In genomic region chr5:72329453-72329852, GRCm38 (mm10) we compare ENCODE assay signal across 15 mouse cellular contexts.
A peak's percentile ranks its signal among the peaks of the same experiment; 100 is the strongest.
DNase-seq lines count a peak whose midpoint lies in the region; ATAC-seq lines count a peak whose summit lies in the region.
"Had no signal": no experiment of that assay in that cellular context is flagged by ENCODE, and none has a peak within 500 bp of the region (broad histone marks: within the 10 kb centered on the region; RNA-seq: fewer than 3 reads in every experiment).

No protein-coding gene starts in this region.

- H3K27me3 ChIP-seq in midbrain, embryonic 11.5 days (ENCODE audit: control insufficient read depth, insufficient read depth, low read length): no peaks in the 10 kb centered on the region
- H3K27me3 ChIP-seq in midbrain, embryonic 10.5 days (ENCODE audit: low read depth, poor library complexity, severe bottlenecking): no peaks in the 10 kb centered on the region
- H3K27me3 ChIP-seq in embryonic facial prominence, embryonic 10.5 days (replicated peaks; ENCODE audit: low read depth, poor library complexity, severe bottlenecking): no peaks in the 10 kb centered on the region
- H3K27me3 ChIP-seq in limb, embryonic 10.5 days (ENCODE audit: low read depth, poor library complexity, severe bottlenecking): no peaks in the 10 kb centered on the region
- H3K27me3 ChIP-seq: heart, embryonic 13.5 days; intestine, embryonic 15.5 days; neural tube, embryonic 13.5 days had no signal

- no peak for DNase-seq in midbrain, embryonic 11.5 days (ENCODE audit: low spot score, missing footprints)
- DNase-seq in midbrain, embryonic 10.5 days (ENCODE audit: low spot score): no peak
- peak; percentile 49 for DNase-seq in embryo, embryonic 10 days (ENCODE audit: low spot score)
- peak; percentile 65 for DNase-seq in embryonic facial prominence, embryonic 10.5 days (ENCODE audit: low spot score)
- DNase-seq in limb, embryonic 10.5 days (ENCODE audit: low spot score): peak; percentile 40
- no peak for DNase-seq in gastrocnemius, postnatal 10 days
- no peak for DNase-seq in kidney, postnatal 25 days
- DNase-seq: adrenal gland, postnatal 14 days; cerebellum, adult 9-11 months had no signal

- H3K27ac ChIP-seq in midbrain, embryonic 11.5 days (ENCODE audit: low read depth, low read length): no peak overlapping the region
- H3K27ac ChIP-seq in midbrain, embryonic 10.5 days (replicated peaks): no peak overlapping the region
- H3K27ac ChIP-seq in embryonic facial prominence, embryonic 10.5 days (replicated peaks): no peak overlapping the region
- H3K27ac ChIP-seq in limb, embryonic 10.5 days: no peak overlapping the region
- H3K27ac ChIP-seq: heart, embryonic 13.5 days; intestine, embryonic 15.5 days; neural tube, embryonic 13.5 days had no signal

- no peaks in the 10 kb centered on the region for H3K36me3 ChIP-seq in midbrain, embryonic 11.5 days (ENCODE audit: control insufficient read depth, insufficient read depth, low read length)
- no peaks in the 10 kb centered on the region for H3K36me3 ChIP-seq in midbrain, embryonic 10.5 days
- no peaks in the 10 kb centered on the region for H3K36me3 ChIP-seq in embryonic facial prominence, embryonic 10.5 days (replicated peaks)
- H3K36me3 ChIP-seq in limb, embryonic 10.5 days: no peaks in the 10 kb centered on the region
- H3K36me3 ChIP-seq: intestine, embryonic 15.5 days; neural tube, embryonic 13.5 days had no signal

- H3K4me2 ChIP-seq in midbrain, embryonic 11.5 days: no peak overlapping the region
- H3K4me2 ChIP-seq: heart, embryonic 13.5 days; intestine, embryonic 15.5 days; liver, embryonic 11.5 days; neural tube, embryonic 13.5 days had no signal

- 69% methylated on average over 8 of the region's 8 CpGs for WGBS in midbrain, embryonic 11.5 days
- WGBS in midbrain, embryonic 10.5 days: 77% methylated on average over 8 of the region's 8 CpGs
- 38% methylated on average over 8 of the region's 8 CpGs for WGBS in embryonic facial prominence, embryonic 10.5 days
- WGBS in limb, embryonic 10.5 days: 34% methylated on average over 8 of the region's 8 CpGs

- H3K4me3 ChIP-seq in midbrain, embryonic 11.5 days (ENCODE audit: low read depth, low read length): no peak overlapping the region
- no peak overlapping the region for H3K4me3 ChIP-seq in midbrain, embryonic 10.5 days
- no peak overlapping the region for H3K4me3 ChIP-seq in embryonic facial prominence, embryonic 10.5 days
- no peak overlapping the region for H3K4me3 ChIP-seq in limb, embryonic 10.5 days
- H3K4me3 ChIP-seq: heart, embryonic 13.5 days; intestine, embryonic 15.5 days; neural tube, embryonic 13.5 days had no signal

- peaks cover 8% of the 10 kb centered on the region for H3K4me1 ChIP-seq in midbrain, embryonic 11.5 days (ENCODE audit: control insufficient read depth, insufficient read depth, low read length)
- peaks cover 24% of the 10 kb centered on the region for H3K4me1 ChIP-seq in midbrain, embryonic 10.5 days
- peaks cover 28% of the 10 kb centered on the region for H3K4me1 ChIP-seq in embryonic facial prominence, embryonic 10.5 days
- peaks cover 25% of the 10 kb centered on the region for H3K4me1 ChIP-seq in limb, embryonic 10.5 days
- H3K4me1 ChIP-seq: heart, embryonic 13.5 days; intestine, embryonic 15.5 days had no signal

- H3K9ac ChIP-seq in midbrain, embryonic 11.5 days (ENCODE audit: low read length): no peak overlapping the region
- H3K9ac ChIP-seq: heart, embryonic 13.5 days; intestine, embryonic 15.5 days; neural tube, embryonic 13.5 days had no signal

- H3K9me3 ChIP-seq in midbrain, embryonic 11.5 days (ENCODE audit: control insufficient read depth, low read length): no peaks in the 10 kb centered on the region
- no peaks in the 10 kb centered on the region for H3K9me3 ChIP-seq in midbrain, embryonic 10.5 days (replicated peaks)
- H3K9me3 ChIP-seq in embryonic facial prominence, embryonic 10.5 days: no peaks in the 10 kb centered on the region
- no peaks in the 10 kb centered on the region for H3K9me3 ChIP-seq in limb, embryonic 10.5 days (replicated peaks)
- H3K9me3 ChIP-seq: heart, embryonic 13.5 days; intestine, embryonic 15.5 days; neural tube, embryonic 13.5 days had no signal

- ATAC-seq in midbrain, embryonic 11.5 days (ENCODE audit: low FRiP score): peak; percentile 58; the same call in 1 of the 2 replicates
- ATAC-seq: CD4-positive, CD25-positive, alpha-beta regulatory T cell, adult 4 months; intestine, embryonic 15.5 days; lung, postnatal 0 days had no signal

Comparison
In these comparisons a context has a peak if more than half of its experiments do, and no peak if none do; other contexts are left out.
1. DNase-seq: peak in embryo, embryonic 10 days (single experiment), embryonic facial prominence, embryonic 10.5 days (single experiment) and limb, embryonic 10.5 days (single experiment); none in midbrain, embryonic 11.5 days (single experiment), midbrain, embryonic 10.5 days (single experiment), gastrocnemius, postnatal 10 days (single experiment) and kidney, postnatal 25 days (0 of 2).